Mouse (Mus musculus) spleen, adult 2 months (tissue): ENCODE measurements around the gene Arrb1.

ENCODE experiments used
- CTCF ChIP-seq: fragments of 200-500 bp; IDR thresholded peaks from 2 replicates; pipeline ENCODE4 v1.5.1; 2011; ENCODE audit warnings: mild to moderate bottlenecking, inconsistent platforms; ENCODE audit not compliant: insufficient read depth, insufficient read length, insufficient replicate concordance; ENCODE audit errors: extremely low read depth
- POLR2A ChIP-seq: fragments of 200-500 bp; IDR thresholded peaks from 2 replicates; pipeline ENCODE4 v1.6.1; 2011; ENCODE audit warnings: low read depth, low read length, inconsistent platforms

GRCm38 (mm10) chr7:99573351-99573750 lies 38.1 kb downstream of the Arrb1 start:
- TF ChIP-seq CTCF: no peak
- TF ChIP-seq POLR2A: no peak
